Mouse (Mus musculus) midbrain, embryonic 16.5 days (tissue): ENCODE data around the gene Fam81b. TPM values are rescaled to one million over a fixed set of nuclear protein-coding genes. Genes with fewer than 3 reads are reported as not detected.

Source experiments
- ATAC-seq: fragments of 200-750 bp; cut with Nextera tagmentation; 2 replicates; pipeline ENCODE4 v1.8.0; 2017; ENCODE audit warnings: moderate TSS enrichment
- H3K27ac ChIP-seq: fragments of 300-500 bp; sonication (generic); 2 replicates; pipeline ENCODE4 v1.5.1; 2014; ENCODE audit warnings: mild to moderate bottlenecking, low read length, mixed read lengths
- H3K27me3 ChIP-seq: fragments of 300-500 bp; sonication (generic); 2 replicates; pipeline ENCODE4 v1.6.1; 2014; ENCODE audit warnings: low read depth, low read length, mixed read lengths; ENCODE audit not compliant: control insufficient read depth, insufficient read depth
- H3K36me3 ChIP-seq: fragments of 300-500 bp; sonication (generic); 2 replicates; pipeline ENCODE4 v1.6.1; 2014; ENCODE audit warnings: mild to moderate bottlenecking, low read length, moderate library complexity, mixed read lengths; ENCODE audit not compliant: control insufficient read depth, insufficient read depth
- H3K4me1 ChIP-seq: fragments of 300-500 bp; sonication (generic); 2 replicates; pipeline ENCODE4 v1.6.1; 2014; ENCODE audit warnings: mild to moderate bottlenecking, low read length, mixed read lengths; ENCODE audit not compliant: control insufficient read depth, insufficient read depth
- H3K4me2 ChIP-seq: fragments of 300-500 bp; sonication (generic); 2 replicates; pipeline ENCODE4 v1.6.1; 2014; ENCODE audit warnings: mild to moderate bottlenecking, low read length, mixed read lengths
- H3K4me3 ChIP-seq: fragments of 300-500 bp; sonication (generic); 2 replicates; pipeline ENCODE4 v1.5.1; 2014; ENCODE audit warnings: low read depth, mild to moderate bottlenecking, low read length, moderate library complexity, mixed read lengths
- H3K9ac ChIP-seq: fragments of 300-500 bp; sonication (generic); 2 replicates; pipeline ENCODE4 v1.6.1; 2014; ENCODE audit warnings: low read depth, low read length, mixed read lengths
- H3K9me3 ChIP-seq: fragments of 300-500 bp; sonication (generic); replicated peaks from 2 replicates; pipeline ENCODE4 v1.6.1; 2014; ENCODE audit warnings: mild to moderate bottlenecking, low read length, mixed read lengths; ENCODE audit not compliant: control insufficient read depth, poor library complexity, severe bottlenecking
- whole genome bisulfite sequencing: fragments of 180-500 bp; shearing (Covaris S2); extraction: QIAGEN DNeasy Blood & Tissue Kit; methylation state at CpG from one replicate; pipeline ENCODE4 v1.1.7; 2014; 5-methylcytosine and 5-hydroxymethylcytosine counted together
- polyA plus RNA-seq: library from polyadenylated mRNA; unstranded; fragments of >200 nt; fragmentation: Nextera tagmentation; extraction: Ambion mirVana; gene quantifications from 2 replicates; pipeline ENCODE4 v1.2.1, GENCODE M21; 2015

Fam81b gene
- polyA plus RNA-seq, 1 experiment from 2014 or later, result 0.67 TPM

- Histone ChIP-seq H3K27ac (no peak overlapping the region), H3K4me2 (no peak overlapping the region), H3K9ac (no peak overlapping the region), H3K36me3 (no peaks in the 10 kb centered on the region), H3K4me1 (no peaks in the 10 kb centered on the region), H3K9me3 (no peaks in the 10 kb centered on the region), H3K27me3 (no peaks in the 10 kb centered on the region), H3K4me3 (no peak overlapping the region)
- no peak for ATAC-seq
- WGBS, result 83% methylated on average over 2 of the region's 2 CpGs
These were observed 2.8 kb downstream of the Fam81b start for GRCm38 (mm10) chr13:76302056-76302455.

GRCm38 (mm10) chr13:76292050-76292449, 12.8 kb downstream of the Fam81b start:
- ATAC-seq, result no peak
- H3K4me3 ChIP-seq, result no peak overlapping the region
- WGBS, result 82% methylated on average over 4 of the region's 4 CpGs
- H3K9ac ChIP-seq, result no peak overlapping the region
- no peaks in the 10 kb centered on the region for H3K36me3 ChIP-seq
- no peaks in the 10 kb centered on the region for H3K27me3 ChIP-seq
- no peaks in the 10 kb centered on the region for H3K4me1 ChIP-seq
- H3K27ac ChIP-seq, result no peak overlapping the region
- no peak overlapping the region for H3K4me2 ChIP-seq
- H3K9me3 ChIP-seq, result no peaks in the 10 kb centered on the region

GRCm38 (mm10) chr13:76284597-76284996, 20.3 kb downstream of the Fam81b start:
- no peaks in the 10 kb centered on the region for H3K36me3 ChIP-seq
- no peak overlapping the region for H3K9ac ChIP-seq
- H3K4me1 ChIP-seq, result no peaks in the 10 kb centered on the region
- H3K4me2 ChIP-seq, result no peak overlapping the region
- no peaks in the 10 kb centered on the region for H3K27me3 ChIP-seq
- ATAC-seq, result no peak
- no peaks in the 10 kb centered on the region for H3K9me3 ChIP-seq
- 94% methylated on average over 3 of the region's 3 CpGs for WGBS
- no peak overlapping the region for H3K4me3 ChIP-seq
- H3K27ac ChIP-seq, result no peak overlapping the region

- Histone ChIP-seq H3K36me3 (no peaks in the 10 kb centered on the region), H3K4me1 (no peaks in the 10 kb centered on the region), H3K9me3 (no peaks in the 10 kb centered on the region), H3K4me3 (no peak overlapping the region), H3K4me2 (no peak overlapping the region), H3K27ac (no peak overlapping the region), H3K27me3 (no peaks in the 10 kb centered on the region), H3K9ac (no peak overlapping the region)
- no peak for ATAC-seq
- 85% methylated on average over 5 of the region's 5 CpGs for WGBS
These were observed 40.4 kb downstream of the Fam81b start for GRCm38 (mm10) chr13:76264361-76265026.

- Histone ChIP-seq H3K4me2 (no peak overlapping the region), H3K4me1 (no peaks in the 10 kb centered on the region), H3K27ac (no peak overlapping the region), H3K9ac (no peak overlapping the region), H3K36me3 (no peaks in the 10 kb centered on the region), H3K9me3 (no peaks in the 10 kb centered on the region), H3K4me3 (no peak overlapping the region), H3K27me3 (no peaks in the 10 kb centered on the region)
- 55% methylated on average over 1 of the region's 1 CpGs for WGBS
- no peak for ATAC-seq
These were observed 46.1 kb downstream of the Fam81b start for GRCm38 (mm10) chr13:76258766-76259165.

GRCm38 (mm10) chr13:76256350-76256749, 48.5 kb downstream of the Fam81b start:
- no peaks in the 10 kb centered on the region for H3K9me3 ChIP-seq
- 91% methylated on average over 3 of the region's 3 CpGs for WGBS
- H3K9ac ChIP-seq, result no peak overlapping the region
- no peak for ATAC-seq
- H3K4me1 ChIP-seq, result no peaks in the 10 kb centered on the region
- H3K27me3 ChIP-seq, result no peaks in the 10 kb centered on the region
- no peaks in the 10 kb centered on the region for H3K36me3 ChIP-seq
- no peak overlapping the region for H3K27ac ChIP-seq
- no peak overlapping the region for H3K4me3 ChIP-seq
- no peak overlapping the region for H3K4me2 ChIP-seq

- H3K27ac ChIP-seq, result no peak overlapping the region
- H3K27me3 ChIP-seq, result no peaks in the 10 kb centered on the region
- no peaks in the 10 kb centered on the region for H3K9me3 ChIP-seq
- H3K4me2 ChIP-seq, result no peak overlapping the region
- no peak overlapping the region for H3K4me3 ChIP-seq
- WGBS, result 71% methylated on average over 7 of the region's 7 CpGs
- no peaks in the 10 kb centered on the region for H3K4me1 ChIP-seq
- ATAC-seq, result no peak
- H3K36me3 ChIP-seq, result no peaks in the 10 kb centered on the region
- H3K9ac ChIP-seq, result no peak overlapping the region
These were observed 54.8 kb downstream of the Fam81b start for GRCm38 (mm10) chr13:76250092-76250491.

GRCm38 (mm10) chr13:76249066-76249465, 55.8 kb downstream of the Fam81b start:
- Histone ChIP-seq H3K4me3 (no peak overlapping the region), H3K4me1 (no peaks in the 10 kb centered on the region), H3K4me2 (no peak overlapping the region), H3K27ac (no peak overlapping the region), H3K9me3 (no peaks in the 10 kb centered on the region), H3K27me3 (no peaks in the 10 kb centered on the region), H3K36me3 (no peaks in the 10 kb centered on the region), H3K9ac (no peak overlapping the region)
- no peak for ATAC-seq
- WGBS, result 64% methylated on average over 1 of the region's 1 CpGs

- H3K27ac ChIP-seq, result no peak overlapping the region
- 49% methylated on average over 2 of the region's 2 CpGs for WGBS
- ATAC-seq, result no peak; the same call in 1 of the 2 replicates
- H3K4me1 ChIP-seq, result no peaks in the 10 kb centered on the region
- no peaks in the 10 kb centered on the region for H3K27me3 ChIP-seq
- no peak overlapping the region for H3K9ac ChIP-seq
- H3K4me2 ChIP-seq, result no peak overlapping the region
- no peaks in the 10 kb centered on the region for H3K36me3 ChIP-seq
- no peaks in the 10 kb centered on the region for H3K9me3 ChIP-seq
- H3K4me3 ChIP-seq, result no peak overlapping the region
These were observed 89.5 kb downstream of the Fam81b start for GRCm38 (mm10) chr13:76215397-76215796.
